Mouse (Mus musculus): ENCODE data around the gene Gna13.

Gene Gna13

GRCm38 (mm10) chr11:109349652-109350316, 12.8 kb upstream of the Gna13 start:
- no peak for DNase-seq (ENCODE audit: low spot score)

- no peak for DNase-seq (ENCODE audit: low spot score)
Measured at GRCm38 (mm10) chr11:109350317-109350714, 12.3 kb upstream of the Gna13 start.

GRCm38 (mm10) chr11:109351489-109351888, 11.1 kb upstream of the Gna13 start:
- DNase-seq (ENCODE audit: low spot score) = no peak

- DNase-seq (ENCODE audit: low spot score) = no peak
Measured at GRCm38 (mm10) chr11:109353391-109354235, 9.0 kb upstream of the Gna13 start.

GRCm38 (mm10) chr11:109354236-109354613, 8.4 kb upstream of the Gna13 start:
- DNase-seq (ENCODE audit: low spot score) = no peak

GRCm38 (mm10) chr11:109355771-109356388, 6.8 kb upstream of the Gna13 start:
- DNase-seq (ENCODE audit: low spot score) = no peak

- DNase-seq (ENCODE audit: low spot score) = no peak
Measured at GRCm38 (mm10) chr11:109357171-109357570, 5.5 kb upstream of the Gna13 start.

- DNase-seq (ENCODE audit: low spot score) = no peak
Measured at GRCm38 (mm10) chr11:109358549-109358948, 4.1 kb upstream of the Gna13 start.

GRCm38 (mm10) chr11:109359043-109359752, 3.4 kb upstream of the Gna13 start:
- no peak for DNase-seq (ENCODE audit: low spot score)

GRCm38 (mm10) chr11:109360102-109360501, 2.5 kb upstream of the Gna13 start:
- no peak for DNase-seq (ENCODE audit: low spot score)

GRCm38 (mm10) chr11:109360581-109361040, 2.0 kb upstream of the Gna13 start:
- DNase-seq (ENCODE audit: low spot score) = no peak

- no peak for DNase-seq (ENCODE audit: low spot score)
Measured at GRCm38 (mm10) chr11:109361241-109361630, 1.4 kb upstream of the Gna13 start.

GRCm38 (mm10) chr11:109361631-109362462, 784 bp upstream of the Gna13 start:
- DNase-seq (ENCODE audit: low spot score) = no peak

GRCm38 (mm10) chr11:109363191-109364133, 831 bp downstream of the Gna13 start:
- DNase-seq (ENCODE audit: low spot score) = no peak

GRCm38 (mm10) chr11:109364337-109364736, 1.7 kb downstream of the Gna13 start:
- DNase-seq (ENCODE audit: low spot score) = no peak

GRCm38 (mm10) chr11:109364881-109365280, 2.2 kb downstream of the Gna13 start:
- no peak for DNase-seq (ENCODE audit: low spot score)

- no peak for DNase-seq (ENCODE audit: low spot score)
Measured at GRCm38 (mm10) chr11:109365818-109366217, 3.2 kb downstream of the Gna13 start.

GRCm38 (mm10) chr11:109366802-109367579, 4.4 kb downstream of the Gna13 start:
- no peak for DNase-seq (ENCODE audit: low spot score)

GRCm38 (mm10) chr11:109369026-109369637, 6.5 kb downstream of the Gna13 start:
- DNase-seq (ENCODE audit: low spot score) = no peak
